Mouse (Mus musculus): ENCODE results near the gene Vmn2r100. TPM values are rescaled to one million over a fixed set of nuclear protein-coding genes. Genes with fewer than 3 reads are reported as not detected.

The Vmn2r100 gene
- polyA plus RNA-seq (2015; fragmentation: Nextera tagmentation; extraction: Ambion mirVana): not detected in 2 replicates

GRCm38 (mm10) chr17:19504432-19504831, at the start of gene Vmn2r100:
Vmn2r100 (plus strand) TSS chr17:19504732.

GRCm38 (mm10) chr17:19576927-19577326, 72.4 kb downstream of the Vmn2r100 start, which contains the start of gene Vmn2r101:
Vmn2r101 (plus strand) TSS chr17:19577227.

Other genes starting within 250 kb of the Vmn2r100 start
- gene Vmn2r99, start 142.8 kb upstream of the Vmn2r100 start, polyA plus RNA-seq (2015; fragmentation: Nextera tagmentation; extraction: Ambion mirVana): not detected in 2 replicates
- gene Vmn2r101, start 72.5 kb downstream of the Vmn2r100 start, polyA plus RNA-seq (2015; fragmentation: Nextera tagmentation; extraction: Ambion mirVana): not detected in 2 replicates
- not detected in 2 replicates for gene Vmn2r102, start 155.6 kb downstream of the Vmn2r100 start, polyA plus RNA-seq (2015; fragmentation: Nextera tagmentation; extraction: Ambion mirVana)

Measured in spleen, postnatal 0 days (tissue).